Mouse (Mus musculus): Measurements from ENCODE around the gene Tfcp2. TPM values are rescaled to one million over a fixed set of nuclear protein-coding genes. Genes with fewer than 3 reads are reported as not detected.
"Not testable (repeated sequence)": the region's sequence is repeated elsewhere in the genome, so short reads cannot be mapped to it uniquely, and the experiment has no call there.

The Tfcp2 gene
- polyA plus RNA-seq, 1 experiment from 2014 or later: 32.9 TPM

DNA sequence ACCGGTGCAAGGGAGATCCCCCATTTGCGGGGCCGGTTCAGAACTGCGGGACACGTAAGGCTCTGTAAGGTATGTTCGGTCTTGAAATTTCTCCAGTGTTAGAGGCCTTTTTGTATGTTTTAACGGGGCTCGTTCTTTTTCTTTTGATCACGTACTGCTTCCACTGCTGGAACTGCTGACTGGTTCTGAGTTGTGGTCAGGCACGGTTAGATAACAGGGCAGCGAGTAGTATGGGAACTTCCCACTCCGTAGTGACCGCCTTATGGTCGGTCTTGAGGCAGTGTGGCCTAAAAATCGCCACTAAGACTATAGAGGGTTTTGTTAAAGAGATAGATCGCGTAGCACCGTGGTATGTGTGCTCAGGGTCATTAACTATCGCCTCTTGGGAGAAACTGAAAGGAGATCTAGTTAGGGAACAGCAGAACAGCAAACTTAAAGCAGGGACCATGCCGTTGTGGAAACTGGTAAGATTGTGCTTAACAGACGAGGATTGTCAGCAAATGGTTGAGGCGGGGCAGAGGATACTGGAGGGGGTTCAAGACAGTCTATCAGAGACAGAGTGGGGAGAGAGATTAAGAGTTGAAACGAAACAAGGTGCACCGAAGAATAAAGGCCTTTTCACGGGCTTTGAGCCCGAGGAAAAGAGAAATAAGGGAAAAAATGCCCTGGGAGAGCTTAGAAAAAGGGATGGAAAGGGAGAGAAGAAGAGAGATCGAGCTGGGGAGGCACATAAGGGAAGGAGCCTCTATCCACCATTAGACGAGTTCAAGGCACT, 8.7 kb downstream of the Tfcp2 start:
- H3K9me3 ChIP-seq (ENCODE audit: control insufficient read depth, low read length); ATAC-seq (ENCODE audit: low FRiP score, low TSS enrichment); H3K36me3 ChIP-seq (ENCODE audit: control insufficient read depth, insufficient read depth, low read length); H3K27ac ChIP-seq (ENCODE audit: low read depth, low read length); H3K4me2 ChIP-seq (replicated peaks; ENCODE audit: low read depth, low read length); H3K9ac ChIP-seq (ENCODE audit: low read depth, low read length); H3K4me1 ChIP-seq (ENCODE audit: control insufficient read depth, insufficient read depth, low read length); H3K27me3 ChIP-seq (ENCODE audit: control insufficient read depth, insufficient read depth, low read length); H3K4me3 ChIP-seq (ENCODE audit: low read length): not testable (repeated sequence)
- WGBS: 97% methylated on average over 25 of the region's 28 CpGs

DNA sequence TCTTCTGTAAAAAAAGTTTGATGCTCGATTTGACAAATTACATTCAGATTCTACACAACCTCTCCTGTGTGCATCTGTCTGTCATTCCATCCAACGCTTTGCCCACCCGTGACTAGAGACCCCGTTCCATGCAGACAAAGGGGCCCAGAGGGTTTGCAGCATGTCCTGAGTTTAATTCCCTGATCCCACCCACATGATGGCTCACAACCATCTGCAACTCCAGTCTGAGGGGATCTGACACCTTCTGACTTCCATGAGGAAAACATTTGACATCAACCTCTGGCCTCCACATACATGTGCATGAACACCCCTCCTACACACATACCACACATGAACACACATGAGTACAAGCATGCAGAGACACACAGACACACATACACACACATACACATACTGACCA, 10.4 kb downstream of the Tfcp2 start:
- WGBS: 98% methylated on average over 4 of the region's 4 CpGs
- H3K27me3 ChIP-seq (ENCODE audit: control insufficient read depth, insufficient read depth, low read length): no peaks in the 10 kb centered on the region
- no peak overlapping the region for H3K4me3 ChIP-seq (ENCODE audit: low read length)
- peaks cover 9% of the 10 kb centered on the region; the same call in 1 of the 2 replicates for H3K9me3 ChIP-seq (ENCODE audit: control insufficient read depth, low read length)
- H3K4me2 ChIP-seq (replicated peaks; ENCODE audit: low read depth, low read length): no peak overlapping the region
- peaks cover 10% of the 10 kb centered on the region; the same call in 1 of the 2 replicates for H3K36me3 ChIP-seq (ENCODE audit: control insufficient read depth, insufficient read depth, low read length)
- no peak for ATAC-seq (ENCODE audit: low FRiP score, low TSS enrichment)
- no peak overlapping the region for H3K27ac ChIP-seq (ENCODE audit: low read depth, low read length)
- H3K9ac ChIP-seq (ENCODE audit: low read depth, low read length): no peak overlapping the region
- H3K4me1 ChIP-seq (ENCODE audit: control insufficient read depth, insufficient read depth, low read length): no peaks in the 10 kb centered on the region

DNA sequence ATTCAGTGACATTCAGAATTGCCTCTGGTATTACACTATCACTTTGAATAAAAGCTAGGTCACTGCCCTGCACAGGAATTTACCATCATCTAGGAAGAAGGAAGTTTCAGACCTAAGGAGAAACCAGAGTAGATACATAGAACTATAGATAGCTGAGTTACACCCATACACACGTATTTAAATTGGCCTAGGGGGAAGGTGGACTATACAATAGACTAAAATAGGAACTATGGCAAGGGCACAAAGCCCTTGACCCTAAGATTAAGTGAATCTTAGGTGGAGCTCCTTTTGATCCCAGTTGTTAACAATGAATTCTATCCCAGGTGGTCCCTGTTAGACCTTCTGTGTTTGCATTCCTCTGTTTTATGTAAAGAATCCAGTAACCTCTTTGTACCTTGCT, 10.8 kb downstream of the Tfcp2 start:
- H3K27ac ChIP-seq (ENCODE audit: low read depth, low read length); H3K36me3 ChIP-seq (ENCODE audit: control insufficient read depth, insufficient read depth, low read length); H3K9me3 ChIP-seq (ENCODE audit: control insufficient read depth, low read length); ATAC-seq (ENCODE audit: low FRiP score, low TSS enrichment); H3K4me1 ChIP-seq (ENCODE audit: control insufficient read depth, insufficient read depth, low read length); H3K9ac ChIP-seq (ENCODE audit: low read depth, low read length); H3K4me3 ChIP-seq (ENCODE audit: low read length); H3K4me2 ChIP-seq (replicated peaks; ENCODE audit: low read depth, low read length); H3K27me3 ChIP-seq (ENCODE audit: control insufficient read depth, insufficient read depth, low read length): not testable (repeated sequence)
- 94% methylated on average over 1 of the region's 1 CpGs for WGBS

DNA sequence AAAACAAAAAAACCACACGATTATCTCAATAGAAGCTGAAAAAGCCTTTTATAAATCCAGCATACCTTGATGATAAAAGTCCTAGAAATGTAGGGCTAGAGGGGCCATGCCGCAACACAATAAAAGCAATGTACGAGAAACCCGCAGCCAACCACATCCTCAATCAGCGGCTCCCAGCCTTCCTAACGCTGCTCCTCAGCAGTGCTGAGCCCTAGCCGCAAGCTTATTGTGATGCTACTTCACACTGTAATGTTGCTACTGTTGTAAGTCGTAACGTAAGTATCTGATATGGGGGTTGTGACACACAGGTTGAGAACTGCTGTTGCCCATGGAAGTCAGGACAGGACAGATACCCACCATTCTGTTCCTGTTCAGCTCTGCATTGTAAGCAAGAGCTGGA, 12.4 kb downstream of the Tfcp2 start:
- H3K9me3 ChIP-seq (ENCODE audit: control insufficient read depth, low read length): peaks cover 6% of the 10 kb centered on the region; the same call in 1 of the 2 replicates
- H3K4me1 ChIP-seq (ENCODE audit: control insufficient read depth, insufficient read depth, low read length): no peaks in the 10 kb centered on the region
- H3K4me3 ChIP-seq (ENCODE audit: low read length): no peak overlapping the region
- no peak overlapping the region for H3K4me2 ChIP-seq (replicated peaks; ENCODE audit: low read depth, low read length)
- H3K27me3 ChIP-seq (ENCODE audit: control insufficient read depth, insufficient read depth, low read length): no peaks in the 10 kb centered on the region
- 95% methylated on average over 9 of the region's 9 CpGs for WGBS
- no peak overlapping the region for H3K27ac ChIP-seq (ENCODE audit: low read depth, low read length)
- peaks cover 10% of the 10 kb centered on the region; the same call in 1 of the 2 replicates for H3K36me3 ChIP-seq (ENCODE audit: control insufficient read depth, insufficient read depth, low read length)
- ATAC-seq (ENCODE audit: low FRiP score, low TSS enrichment): no peak
- no peak overlapping the region for H3K9ac ChIP-seq (ENCODE audit: low read depth, low read length)

DNA sequence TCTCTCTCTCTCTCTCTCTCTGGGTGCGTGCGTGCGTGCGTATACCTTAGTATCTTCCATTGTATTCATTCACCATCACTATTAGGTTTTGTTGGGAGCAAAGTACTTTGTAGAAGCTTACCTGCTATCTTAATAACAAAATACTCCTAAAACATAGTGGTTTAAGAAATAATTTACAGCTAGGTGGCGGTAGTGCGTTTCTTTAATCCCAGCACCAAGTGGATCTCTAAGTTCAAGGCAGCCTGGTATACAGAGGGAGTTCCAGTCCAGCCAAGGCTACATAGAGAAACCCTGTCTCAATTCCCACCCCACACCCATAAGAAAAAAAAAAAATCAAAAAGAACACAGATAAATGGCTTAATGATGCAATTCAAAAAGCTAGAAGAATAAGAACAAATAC, 13.9 kb downstream of the Tfcp2 start:
- no peak overlapping the region for H3K27ac ChIP-seq (ENCODE audit: low read depth, low read length)
- H3K9me3 ChIP-seq (ENCODE audit: control insufficient read depth, low read length): peaks cover 3% of the 10 kb centered on the region; the same call in 1 of the 2 replicates
- ATAC-seq (ENCODE audit: low FRiP score, low TSS enrichment): no peak
- H3K9ac ChIP-seq (ENCODE audit: low read depth, low read length): no peak overlapping the region
- no peaks in the 10 kb centered on the region for H3K27me3 ChIP-seq (ENCODE audit: control insufficient read depth, insufficient read depth, low read length)
- H3K4me1 ChIP-seq (ENCODE audit: control insufficient read depth, insufficient read depth, low read length): no peaks in the 10 kb centered on the region
- peaks cover 17% of the 10 kb centered on the region; the same call in 1 of the 2 replicates for H3K36me3 ChIP-seq (ENCODE audit: control insufficient read depth, insufficient read depth, low read length)
- H3K4me2 ChIP-seq (replicated peaks; ENCODE audit: low read depth, low read length): no peak overlapping the region
- WGBS: 85% methylated on average over 6 of the region's 6 CpGs
- no peak overlapping the region for H3K4me3 ChIP-seq (ENCODE audit: low read length)

DNA sequence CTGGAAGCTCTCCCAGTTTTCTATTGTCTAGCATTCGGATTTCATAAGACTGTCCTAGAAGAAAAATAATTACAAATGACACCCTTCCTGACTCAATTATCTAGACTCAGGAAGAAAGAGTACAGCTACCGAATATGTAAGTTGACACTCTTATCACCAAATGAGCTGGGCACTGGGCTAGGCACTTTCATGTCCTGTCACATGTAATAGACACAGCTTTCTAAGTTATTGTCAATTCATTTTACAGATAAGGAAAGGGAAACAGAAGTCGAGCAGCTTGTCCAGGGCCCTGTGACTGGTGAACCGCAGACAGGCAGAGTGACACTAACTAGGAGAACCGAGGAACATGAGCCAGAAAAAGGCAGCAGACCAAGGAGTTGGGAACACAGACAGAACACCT, 23.9 kb downstream of the Tfcp2 start:
- Histone ChIP-seq H3K27me3 (ENCODE audit: control insufficient read depth, insufficient read depth, low read length) (no peaks in the 10 kb centered on the region), H3K4me2 (replicated peaks; ENCODE audit: low read depth, low read length) (no peak overlapping the region), H3K27ac (ENCODE audit: low read depth, low read length) (no peak overlapping the region), H3K36me3 (ENCODE audit: control insufficient read depth, insufficient read depth, low read length) (peaks cover 18% of the 10 kb centered on the region; the same call in 1 of the 2 replicates), H3K4me3 (ENCODE audit: low read length) (no peak overlapping the region), H3K9me3 (ENCODE audit: control insufficient read depth, low read length) (no peaks in the 10 kb centered on the region), H3K9ac (ENCODE audit: low read depth, low read length) (no peak overlapping the region), H3K4me1 (ENCODE audit: control insufficient read depth, insufficient read depth, low read length) (no peaks in the 10 kb centered on the region)
- WGBS: 68% methylated on average over 5 of the region's 5 CpGs
- no peak for ATAC-seq (ENCODE audit: low FRiP score, low TSS enrichment)

DNA sequence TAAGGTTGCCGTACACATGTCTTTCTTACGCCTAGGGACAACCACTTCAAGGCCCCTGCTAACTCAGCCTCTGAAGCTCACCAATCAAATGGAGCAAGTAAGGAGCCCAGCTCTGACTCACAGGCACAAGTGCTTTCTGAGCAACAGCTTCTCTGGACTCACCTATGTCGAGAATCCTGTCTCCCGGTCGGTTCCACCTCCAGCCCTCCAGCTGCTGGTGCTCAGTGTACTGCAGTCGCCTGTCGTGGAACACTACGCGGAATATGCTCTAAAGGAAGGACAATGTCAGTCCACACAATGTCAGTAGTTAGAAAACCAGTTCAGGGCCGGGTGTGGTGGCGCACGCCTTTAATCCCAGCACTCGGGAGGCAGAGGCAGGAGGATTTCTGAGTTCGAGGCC, 26.4 kb downstream of the Tfcp2 start:
- WGBS: 97% methylated on average over 14 of the region's 14 CpGs

DNA sequence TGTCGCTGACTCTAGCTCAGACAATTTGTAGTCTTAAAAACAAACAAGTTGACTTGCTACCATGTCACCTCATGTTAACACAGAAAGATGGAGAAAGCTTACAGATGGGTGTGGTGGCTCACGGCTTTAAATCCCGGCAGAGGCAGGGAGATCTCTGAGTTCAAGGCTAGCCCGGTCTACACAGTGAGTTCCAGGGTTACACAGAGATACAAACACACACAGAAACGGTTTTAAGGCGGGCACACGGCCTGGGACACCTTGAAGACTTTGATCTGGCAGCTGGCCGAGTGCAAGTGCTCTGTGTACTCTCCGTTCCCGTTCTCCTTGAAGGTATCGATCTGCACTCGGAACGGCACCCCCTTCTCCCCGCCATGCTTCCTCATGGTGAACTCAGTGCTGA, 31.5 kb downstream of the Tfcp2 start:
- 91% methylated on average over 14 of the region's 14 CpGs for WGBS
- Histone ChIP-seq H3K9me3 (ENCODE audit: control insufficient read depth, low read length) (no peaks in the 10 kb centered on the region), H3K4me2 (replicated peaks; ENCODE audit: low read depth, low read length) (no peak overlapping the region), H3K36me3 (ENCODE audit: control insufficient read depth, insufficient read depth, low read length) (peaks cover 60% of the 10 kb centered on the region), H3K27ac (ENCODE audit: low read depth, low read length) (no peak overlapping the region), H3K4me3 (ENCODE audit: low read length) (no peak overlapping the region), H3K4me1 (ENCODE audit: control insufficient read depth, insufficient read depth, low read length) (no peaks in the 10 kb centered on the region), H3K27me3 (ENCODE audit: control insufficient read depth, insufficient read depth, low read length) (no peaks in the 10 kb centered on the region), H3K9ac (ENCODE audit: low read depth, low read length) (no peak overlapping the region)
- ATAC-seq (ENCODE audit: low FRiP score, low TSS enrichment): no peak

More for the DNA sequence above, 26.4 kb downstream of the Tfcp2 start:
- no peak overlapping the region for H3K4me3 ChIP-seq (ENCODE audit: low read length)
- H3K27ac ChIP-seq (ENCODE audit: low read depth, low read length): no peak overlapping the region
- no peak overlapping the region for H3K9ac ChIP-seq (ENCODE audit: low read depth, low read length)
- peaks cover 31% of the 10 kb centered on the region for H3K36me3 ChIP-seq (ENCODE audit: control insufficient read depth, insufficient read depth, low read length)
- no peak overlapping the region for H3K4me2 ChIP-seq (replicated peaks; ENCODE audit: low read depth, low read length)
- no peaks in the 10 kb centered on the region for H3K4me1 ChIP-seq (ENCODE audit: control insufficient read depth, insufficient read depth, low read length)
- no peaks in the 10 kb centered on the region for H3K9me3 ChIP-seq (ENCODE audit: control insufficient read depth, low read length)
- ATAC-seq (ENCODE audit: low FRiP score, low TSS enrichment): no peak
- H3K27me3 ChIP-seq (ENCODE audit: control insufficient read depth, insufficient read depth, low read length): no peaks in the 10 kb centered on the region

DNA sequence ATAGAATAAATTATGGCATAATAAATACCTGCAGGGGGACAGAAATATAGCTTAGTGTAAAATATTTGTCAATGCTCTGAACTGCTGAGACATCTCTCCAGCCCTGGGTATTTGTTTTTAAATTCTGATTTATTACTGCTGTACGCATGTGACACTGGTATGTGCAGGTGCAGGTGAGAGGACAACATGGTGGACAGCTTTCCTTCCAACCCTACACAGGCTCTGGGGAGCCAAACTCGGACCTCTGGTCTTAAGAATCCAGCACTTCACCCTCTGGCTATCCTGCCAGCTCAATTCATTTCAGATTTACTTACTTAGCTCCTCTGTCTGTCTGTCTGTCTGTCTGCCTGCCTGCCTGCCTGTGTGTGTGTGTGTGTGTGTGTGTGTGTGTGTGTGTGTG, 36.7 kb downstream of the Tfcp2 start:
- H3K9ac ChIP-seq (ENCODE audit: low read depth, low read length): no peak overlapping the region
- no peak for ATAC-seq (ENCODE audit: low FRiP score, low TSS enrichment)
- peaks cover 74% of the 10 kb centered on the region for H3K36me3 ChIP-seq (ENCODE audit: control insufficient read depth, insufficient read depth, low read length)
- H3K4me3 ChIP-seq (ENCODE audit: low read length): no peak overlapping the region
- H3K27me3 ChIP-seq (ENCODE audit: control insufficient read depth, insufficient read depth, low read length): no peaks in the 10 kb centered on the region
- WGBS: 82% methylated on average over 2 of the region's 2 CpGs
- H3K27ac ChIP-seq (ENCODE audit: low read depth, low read length): no peak overlapping the region
- no peak overlapping the region for H3K4me2 ChIP-seq (replicated peaks; ENCODE audit: low read depth, low read length)
- no peaks in the 10 kb centered on the region for H3K4me1 ChIP-seq (ENCODE audit: control insufficient read depth, insufficient read depth, low read length)
- no peaks in the 10 kb centered on the region for H3K9me3 ChIP-seq (ENCODE audit: control insufficient read depth, low read length)
